Mouse (Mus musculus) limb, embryonic 11.5 days (tissue): ENCODE measurements at regions not wholly inside any gene's neighbourhood (a gene's known extent, or its start where the extent isn't known, plus 50 kb on each side); places are given as distances from the start of the nearest gene placed in this dataset.

Experiments used
- ATAC-seq: fragments of 200-750 bp; cut with Nextera tagmentation; 2 replicates; pipeline ENCODE4 v1.8.0; 2017; ENCODE audit warnings: low read depth; ENCODE audit not compliant: insufficient number of reproducible peaks, low FRiP score, low TSS enrichment
- DNase-seq: peaks from one replicate; pipeline ENCODE4 v3.0.0-alpha.2; 2015; ENCODE audit warnings: low spot score
- H3K27ac ChIP-seq: fragments of 300-500 bp; sonication (generic); replicated peaks from 2 replicates; pipeline ENCODE4 v1.5.1; 2014; ENCODE audit warnings: low read depth, mild to moderate bottlenecking, low read length
- H3K27me3 ChIP-seq: fragments of 300-500 bp; sonication (generic); 2 replicates; pipeline ENCODE4 v1.6.1; 2014; ENCODE audit warnings: mild to moderate bottlenecking, low read length, mixed read lengths; ENCODE audit not compliant: control insufficient read depth, insufficient read depth
- H3K36me3 ChIP-seq: fragments of 300-500 bp; sonication (generic); 2 replicates; pipeline ENCODE4 v1.6.1; 2014; ENCODE audit warnings: mild to moderate bottlenecking, low read length, moderate library complexity, mixed read lengths; ENCODE audit not compliant: control insufficient read depth, insufficient read depth
- H3K4me1 ChIP-seq: fragments of 300-500 bp; sonication (generic); 2 replicates; pipeline ENCODE4 v1.6.1; 2014; ENCODE audit warnings: low read length, mixed read lengths; ENCODE audit not compliant: control insufficient read depth, insufficient read depth
- H3K4me2 ChIP-seq: fragments of 300-500 bp; sonication (generic); 2 replicates; pipeline ENCODE4 v1.6.1; 2014; ENCODE audit warnings: low read depth, mild to moderate bottlenecking, moderate library complexity; ENCODE audit not compliant: severe bottlenecking
- H3K4me3 ChIP-seq: fragments of 300-500 bp; sonication (generic); 2 replicates; pipeline ENCODE4 v1.5.1; 2014; ENCODE audit warnings: low read depth, low read length
- H3K9ac ChIP-seq: fragments of 300-500 bp; sonication (generic); 2 replicates; pipeline ENCODE4 v1.6.1; 2014; ENCODE audit warnings: mild to moderate bottlenecking, low read length
- H3K9me3 ChIP-seq: fragments of 300-500 bp; sonication (generic); 2 replicates; pipeline ENCODE4 v1.6.1; 2016; ENCODE audit warnings: low read length; ENCODE audit not compliant: control insufficient read depth
- WGBS: fragments of 180-500 bp; shearing (Covaris S2); extraction: QIAGEN DNeasy Blood & Tissue Kit; methylation state at CpG from one replicate; pipeline ENCODE4 v1.1.7; 2014; 5-methylcytosine and 5-hydroxymethylcytosine counted together

DNA sequence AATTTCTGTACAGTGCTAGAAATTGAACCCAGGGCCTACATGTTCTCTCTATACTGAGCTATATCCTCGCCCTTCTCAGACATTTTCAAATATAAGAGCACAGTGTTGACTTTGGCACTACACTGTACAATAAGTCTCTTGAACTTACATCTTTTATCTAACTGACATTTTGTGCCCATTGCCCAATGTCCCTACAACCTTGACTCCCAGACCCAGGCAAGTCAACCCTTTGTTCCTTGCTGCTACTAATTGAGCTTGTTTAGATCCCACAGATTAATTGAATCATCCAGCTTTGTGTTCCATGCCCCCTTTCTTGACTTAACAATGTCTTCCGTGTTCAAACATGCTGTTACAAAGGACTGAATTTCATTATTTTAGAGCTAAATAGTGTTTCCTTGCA is 78.5 kb upstream of the Hand2 start:
- Histone ChIP-seq H3K9me3 (no peaks in the 10 kb centered on the region), H3K4me2 (no peak overlapping the region), H3K36me3 (no peaks in the 10 kb centered on the region), H3K4me3 (no peak overlapping the region), H3K9ac (no peak overlapping the region), H3K27ac (no peak overlapping the region), H3K4me1 (0 out of 2 replicates have a peak, but pooled peaks cover 2% of the 10 kb centered on the region), H3K27me3 (no peaks in the 10 kb centered on the region)
- ATAC-seq (no peak), DNase-seq (no peak)
- WGBS, result 84% methylated on average over 2 of the region's 2 CpGs

DNA sequence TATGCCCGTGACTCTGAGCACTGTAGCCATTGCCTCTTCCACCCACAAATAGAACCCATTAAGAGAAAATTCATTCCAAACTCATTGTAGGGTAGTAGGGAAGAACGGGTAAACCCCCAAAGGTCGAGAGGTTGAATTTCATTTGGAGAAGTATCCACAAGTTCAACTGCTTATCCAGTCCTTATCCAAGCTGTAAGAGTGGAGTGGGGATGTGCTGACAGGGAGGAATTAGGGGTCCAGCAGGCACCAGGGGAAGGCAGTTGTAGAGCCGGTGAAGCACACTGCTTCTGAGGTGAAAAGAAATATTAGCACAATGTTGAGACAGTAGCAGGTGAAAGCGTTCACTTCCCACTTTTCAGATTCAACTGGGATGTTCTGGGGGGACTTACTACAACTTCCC is 71.7 kb upstream of the Hand2 start:
- no peaks in the 10 kb centered on the region for H3K9me3 ChIP-seq
- ATAC-seq (no peak), DNase-seq (no peak)
- H3K27ac ChIP-seq, result no peak overlapping the region
- no peak overlapping the region for H3K9ac ChIP-seq
- no peak overlapping the region for H3K4me3 ChIP-seq
- no peaks in the 10 kb centered on the region for H3K27me3 ChIP-seq
- H3K36me3 ChIP-seq, result no peaks in the 10 kb centered on the region
- WGBS, result 74% methylated on average over 5 of the region's 5 CpGs
- no peak overlapping the region for H3K4me2 ChIP-seq
- H3K4me1 ChIP-seq, result 0 out of 2 replicates have a peak, but pooled peaks cover 2% of the 10 kb centered on the region
